Mouse (Mus musculus) stomach, embryonic 15.5 days (tissue): Measurements from ENCODE around the gene Phldb3. TPM values are rescaled to one million over a fixed set of nuclear protein-coding genes. Genes with fewer than 3 reads are reported as not detected.
A peak's percentile ranks its signal among the peaks of the same experiment; 100 is the strongest.
"Not testable (repeated sequence)": the region's sequence is repeated elsewhere in the genome, so short reads cannot be mapped to it uniquely, and the experiment has no call there.

ENCODE experiments used
- ATAC-seq: fragments of 200-750 bp; cut with Nextera tagmentation; 2 replicates; pipeline ENCODE4 v1.8.0; 2017; ENCODE audit warnings: low read depth, moderate number of reproducible peaks, moderate TSS enrichment; ENCODE audit not compliant: insufficient read depth, low FRiP score
- H3K27ac ChIP-seq: fragments of 300-500 bp; sonication (generic); 2 replicates; pipeline ENCODE4 v1.5.1; 2015; ENCODE audit warnings: mild to moderate bottlenecking, inconsistent platforms
- H3K27me3 ChIP-seq: fragments of 300-500 bp; sonication (generic); replicated peaks from 2 replicates; pipeline ENCODE4 v1.6.1; 2015; ENCODE audit warnings: inconsistent platforms
- H3K36me3 ChIP-seq: fragments of 300-500 bp; sonication (generic); 2 replicates; pipeline ENCODE4 v1.6.1; 2015; ENCODE audit warnings: inconsistent platforms
- H3K4me1 ChIP-seq: fragments of 300-500 bp; sonication (generic); 2 replicates; pipeline ENCODE4 v1.6.1; 2015; ENCODE audit warnings: inconsistent platforms
- H3K4me2 ChIP-seq: fragments of 300-500 bp; sonication (generic); 2 replicates; pipeline ENCODE4 v1.6.1; 2015; ENCODE audit warnings: mild to moderate bottlenecking, inconsistent platforms
- H3K4me3 ChIP-seq: fragments of 300-500 bp; sonication (generic); replicated peaks from 2 replicates; pipeline ENCODE4 v1.5.1; 2015; ENCODE audit warnings: inconsistent platforms
- H3K9ac ChIP-seq: fragments of 300-500 bp; sonication (generic); 2 replicates; pipeline ENCODE4 v1.6.1; 2015; ENCODE audit warnings: inconsistent platforms
- H3K9me3 ChIP-seq: fragments of 300-500 bp; sonication (generic); 2 replicates; pipeline ENCODE4 v1.6.1; 2016; ENCODE audit warnings: inconsistent platforms
- WGBS: fragments of 180-500 bp; shearing (Covaris S2); methylation state at CpG from one replicate; pipeline ENCODE4 v1.1.7; 2015; 5-methylcytosine and 5-hydroxymethylcytosine counted together
- polyA plus RNA-seq: library from polyadenylated mRNA; unstranded; fragments of >200 nt; fragmentation: Nextera tagmentation; extraction: Ambion mirVana; gene quantifications from 2 replicates; pipeline ENCODE4 v1.2.1, GENCODE M21; 2015

The Phldb3 gene
- polyA plus RNA-seq, 1 experiment from 2014 or later = 0.54 TPM

DNA sequence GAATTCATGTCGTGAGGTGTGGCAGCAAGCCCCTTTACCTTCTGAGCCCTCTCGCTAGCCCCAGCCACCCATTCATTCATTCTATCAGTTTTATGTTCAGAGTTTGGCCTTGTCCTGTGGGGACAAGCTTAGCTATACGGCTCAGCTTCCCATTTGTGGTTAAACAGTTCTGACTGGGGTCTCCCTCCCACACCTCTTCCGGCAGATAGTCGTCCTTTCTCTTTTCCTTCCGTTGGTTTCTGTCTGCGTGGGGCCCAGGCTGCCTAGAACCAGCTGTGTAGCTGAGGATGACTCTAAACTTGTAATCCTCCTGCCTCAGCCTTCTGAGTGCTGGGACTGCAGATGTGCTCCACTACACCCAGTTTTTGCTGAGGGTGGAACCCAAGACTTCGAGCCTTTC lies 7.2 kb downstream of the Phldb3 start:
- Histone ChIP-seq H3K4me3 (no peak overlapping the region), H3K4me2 (no peak overlapping the region), H3K27me3 (0 out of 2 replicates have a peak, but pooled peaks cover 2% of the 10 kb centered on the region), H3K9me3 (no peaks in the 10 kb centered on the region), H3K4me1 (peaks cover under 1% of the 10 kb centered on the region; the same call in 1 of the 2 replicates), H3K9ac (no peak overlapping the region), H3K36me3 (peaks cover 4% of the 10 kb centered on the region; the same call in 1 of the 2 replicates), H3K27ac (no peak overlapping the region)
- no peak for ATAC-seq
- WGBS = 70% methylated on average over 8 of the region's 8 CpGs

DNA sequence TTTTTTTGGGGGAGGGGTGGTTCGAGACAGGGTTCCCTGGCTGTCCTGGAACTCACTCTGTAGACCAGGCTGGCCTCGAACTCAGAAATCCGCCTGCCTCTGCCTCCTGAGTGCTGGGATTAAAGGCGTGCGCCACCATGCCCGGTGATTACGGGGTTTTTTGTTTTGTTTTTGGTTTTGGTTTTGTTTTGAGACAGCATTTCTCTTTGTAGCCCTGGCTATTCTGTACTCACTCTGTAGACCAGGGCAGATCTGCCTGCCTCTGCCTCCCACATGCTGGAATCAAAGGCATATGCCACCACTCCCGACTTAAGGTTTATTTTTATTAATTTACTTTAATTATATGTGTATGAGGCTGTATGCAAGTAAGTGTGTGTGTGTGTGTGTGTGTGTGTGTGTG lies 7.8 kb downstream of the Phldb3 start:
- H3K4me1 ChIP-seq, ATAC-seq: not testable (repeated sequence)

GRCm38 (mm10) chr7:24619671-24620397 lies 9.3 kb downstream of the Phldb3 start:
- Histone ChIP-seq H3K27me3 (no peaks in the 10 kb centered on the region), H3K36me3 (peaks cover 9% of the 10 kb centered on the region; the same call in 1 of the 2 replicates), H3K4me2 (no peak overlapping the region), H3K4me1 (no peaks in the 10 kb centered on the region), H3K4me3 (no peak overlapping the region), H3K9ac (no peak overlapping the region), H3K9me3 (no peaks in the 10 kb centered on the region), H3K27ac (no peak overlapping the region)
- no peak for ATAC-seq
- WGBS = 62% methylated on average over 13 of the region's 13 CpGs

More for the DNA sequence above, 7.8 kb downstream of the Phldb3 start:
- not testable (repeated sequence) for H3K27ac ChIP-seq, H3K36me3 ChIP-seq, H3K4me2 ChIP-seq, H3K9me3 ChIP-seq, H3K9ac ChIP-seq, H3K4me3 ChIP-seq, H3K27me3 ChIP-seq
- 89% methylated on average over 8 of the region's 8 CpGs for WGBS

- 81% methylated on average over 3 of the region's 3 CpGs for WGBS
- no peak overlapping the region for H3K27ac ChIP-seq
- H3K9ac ChIP-seq = no peak overlapping the region
- H3K36me3 ChIP-seq = peaks cover 9% of the 10 kb centered on the region; the same call in 1 of the 2 replicates
- no peak overlapping the region for H3K4me3 ChIP-seq
- ATAC-seq = no peak
- no peaks in the 10 kb centered on the region for H3K27me3 ChIP-seq
- H3K4me1 ChIP-seq = no peaks in the 10 kb centered on the region
- no peak overlapping the region for H3K4me2 ChIP-seq
- H3K9me3 ChIP-seq = no peaks in the 10 kb centered on the region
Measured at GRCm38 (mm10) chr7:24621193-24621592, 10.6 kb downstream of the Phldb3 start.

GRCm38 (mm10) chr7:24622967-24623366 lies 12.4 kb downstream of the Phldb3 start:
- Histone ChIP-seq H3K27ac (no peak overlapping the region), H3K4me2 (no peak overlapping the region), H3K4me1 (no peaks in the 10 kb centered on the region), H3K4me3 (no peak overlapping the region), H3K9ac (no peak overlapping the region), H3K27me3 (no peaks in the 10 kb centered on the region), H3K36me3 (peaks cover 9% of the 10 kb centered on the region; the same call in 1 of the 2 replicates), H3K9me3 (no peaks in the 10 kb centered on the region)
- WGBS = 83% methylated on average over 6 of the region's 6 CpGs
- no peak for ATAC-seq

DNA sequence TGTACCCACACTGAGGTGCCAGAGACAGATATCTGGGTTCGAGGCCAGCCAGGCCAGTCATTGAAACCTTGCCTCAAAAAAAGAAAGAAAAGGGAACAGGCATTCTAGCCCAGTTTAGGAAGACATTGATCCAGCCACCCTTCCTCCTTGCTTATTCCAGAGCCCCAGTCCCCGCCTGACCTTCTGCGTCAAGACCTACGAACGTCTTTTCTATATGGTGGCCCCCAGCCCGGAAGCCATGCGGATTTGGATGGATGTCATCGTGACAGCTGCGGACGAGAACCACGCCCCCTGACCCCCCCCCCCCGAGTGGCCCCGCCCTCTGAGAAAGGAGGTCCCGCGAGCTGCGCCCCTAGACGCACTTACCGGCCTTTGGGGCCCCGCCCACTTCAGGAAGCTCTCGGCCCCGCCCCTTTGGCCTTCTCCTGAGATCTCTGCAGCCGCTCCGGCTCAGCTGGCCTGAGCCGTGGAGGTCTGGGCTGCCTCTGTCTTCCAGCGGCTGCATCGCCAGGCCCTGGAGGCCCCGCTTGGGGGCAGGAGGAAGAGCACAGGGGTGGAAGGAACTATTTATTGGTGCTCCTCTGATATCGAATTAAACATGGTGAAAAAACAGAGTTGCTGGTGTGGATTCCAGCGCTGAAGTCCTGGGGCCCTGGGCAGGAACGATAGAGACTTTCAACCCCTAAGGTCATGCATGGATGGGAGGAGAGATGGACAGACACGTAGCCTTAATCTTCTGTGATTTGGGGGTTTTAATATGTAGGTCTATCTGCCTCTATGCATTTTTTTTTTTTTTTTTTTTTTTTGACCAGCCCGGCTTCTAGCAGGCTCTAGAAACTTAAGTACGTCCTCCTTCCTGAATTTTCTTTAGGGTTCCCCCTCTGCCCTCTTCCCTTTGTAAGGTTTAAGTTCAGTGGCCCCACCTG lies 18.4 kb downstream of the Phldb3 start:
- H3K36me3 ChIP-seq = no peaks in the 10 kb centered on the region
- H3K4me1 ChIP-seq = no peaks in the 10 kb centered on the region
- peak overlapping the region; percentile 75 for H3K27ac ChIP-seq
- H3K9me3 ChIP-seq = no peaks in the 10 kb centered on the region
- 9% methylated on average over 31 of the region's 33 CpGs for WGBS
- peak overlapping the region; percentile 60 for H3K4me2 ChIP-seq
- no peak overlapping the region for H3K9ac ChIP-seq
- H3K4me3 ChIP-seq = peak overlapping the region; percentile 32
- ATAC-seq = peak; percentile 89
- H3K27me3 ChIP-seq = no peaks in the 10 kb centered on the region

DNA sequence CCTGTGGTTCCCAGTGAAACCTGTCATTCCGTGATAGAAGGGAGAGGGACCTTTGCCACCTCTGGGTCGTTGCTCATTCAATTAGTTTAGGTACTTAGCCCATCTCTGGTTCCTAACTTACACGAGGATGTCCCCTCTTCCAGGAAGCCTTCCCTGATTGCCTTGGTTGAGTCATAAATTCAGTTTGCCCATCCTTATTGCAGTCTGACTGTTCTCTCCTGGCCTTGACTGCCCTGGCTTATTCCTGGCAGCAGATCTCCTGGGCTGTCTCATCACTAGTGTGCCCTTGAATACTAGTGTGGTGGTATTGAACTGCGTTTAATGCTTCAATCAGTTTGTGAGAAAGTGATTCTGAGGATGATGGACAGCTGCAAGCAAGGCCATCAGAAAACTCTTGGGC lies 19.1 kb downstream of the Phldb3 start:
- Histone ChIP-seq H3K4me1 (no peaks in the 10 kb centered on the region), H3K9ac (no peak overlapping the region), H3K36me3 (no peaks in the 10 kb centered on the region), H3K9me3 (no peaks in the 10 kb centered on the region), H3K27ac (peak overlapping the region; percentile 26; the same call in 1 of the 2 replicates), H3K4me2 (0 out of 2 replicates have a peak overlapping the region, but pooled peaks have one; percentile 60), H3K27me3 (no peaks in the 10 kb centered on the region), H3K4me3 (no peak overlapping the region)
- no peak for ATAC-seq
- WGBS = 69% methylated on average over 4 of the region's 4 CpGs

- H3K4me2 ChIP-seq = no peak overlapping the region
- no peaks in the 10 kb centered on the region for H3K9me3 ChIP-seq
- no peaks in the 10 kb centered on the region for H3K4me1 ChIP-seq
- H3K27ac ChIP-seq = peak overlapping the region; percentile 26; the same call in 1 of the 2 replicates
- ATAC-seq = no peak
- WGBS = 69% methylated on average over 10 of the region's 10 CpGs
- H3K36me3 ChIP-seq = no peaks in the 10 kb centered on the region
- no peak overlapping the region for H3K4me3 ChIP-seq
- no peaks in the 10 kb centered on the region for H3K27me3 ChIP-seq
- H3K9ac ChIP-seq = no peak overlapping the region
Measured at GRCm38 (mm10) chr7:24630116-24630880, 19.7 kb downstream of the Phldb3 start.

- Histone ChIP-seq H3K4me1 (0 out of 2 replicates have a peak, but pooled peaks cover 5% of the 10 kb centered on the region), H3K36me3 (no peaks in the 10 kb centered on the region), H3K9me3 (no peaks in the 10 kb centered on the region), H3K4me3 (peak within 1 kb of the TSS; percentile 39), H3K9ac (no peak within 1 kb of the TSS), H3K27ac (no peak within 1 kb of the TSS), H3K4me2 (peak within 1 kb of the TSS; percentile 90), H3K27me3 (peaks cover 37% of the 10 kb centered on the region)
- 28% methylated on average over 15 of the region's 15 CpGs for WGBS
- ATAC-seq = no peak
Measured at GRCm38 (mm10) chr7:24636264-24636663, 25.7 kb downstream of the Phldb3 start, which contains the start of gene Lypd3. Gene Lypd3 (plus strand): TSS chr7:24636550.

DNA sequence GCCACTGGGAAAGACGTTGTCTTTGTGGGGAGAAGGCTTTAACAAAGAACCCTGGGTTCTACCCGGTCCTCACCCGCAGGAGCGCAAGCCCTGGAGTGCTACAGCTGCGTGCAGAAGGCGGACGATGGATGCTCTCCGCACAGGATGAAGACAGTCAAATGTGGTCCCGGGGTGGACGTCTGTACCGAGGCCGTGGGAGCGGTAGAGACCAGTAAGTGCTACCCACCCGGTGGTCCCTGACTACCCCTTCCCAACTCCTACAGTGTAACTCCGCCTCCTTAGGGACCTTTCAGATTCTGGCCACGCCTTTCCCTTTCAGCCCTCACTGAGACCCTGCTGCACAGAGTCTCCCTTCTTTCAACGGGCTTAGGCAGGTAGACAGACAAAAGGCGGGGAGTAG lies 26.5 kb downstream of the Phldb3 start:
- Histone ChIP-seq H3K4me3 (peak overlapping the region; percentile 39), H3K27ac (no peak overlapping the region), H3K9me3 (no peaks in the 10 kb centered on the region), H3K9ac (no peak overlapping the region), H3K4me1 (0 out of 2 replicates have a peak, but pooled peaks cover 5% of the 10 kb centered on the region), H3K36me3 (no peaks in the 10 kb centered on the region), H3K4me2 (peak overlapping the region; percentile 90), H3K27me3 (peaks cover 37% of the 10 kb centered on the region)
- ATAC-seq = no peak
- 2% methylated on average over 18 of the region's 18 CpGs for WGBS
